Mouse (Mus musculus) embryonic facial prominence, embryonic 12.5 days (tissue): ENCODE measurements around the gene Cadm4. TPM values are rescaled to one million over a fixed set of nuclear protein-coding genes. Genes with fewer than 3 reads are reported as not detected.
"Not testable (repeated sequence)": the region's sequence is repeated elsewhere in the genome, so short reads cannot be mapped to it uniquely, and the experiment has no call there.

Experiments
- ATAC-seq: fragments of 200-750 bp; cut with Nextera tagmentation; 2 replicates; pipeline ENCODE4 v1.8.0; 2017; ENCODE audit not compliant: insufficient number of reproducible peaks, insufficient read depth, low FRiP score, low TSS enrichment
- H3K27ac ChIP-seq: fragments of 300-500 bp; sonication (generic); 2 replicates; pipeline ENCODE4 v1.5.1; 2016; ENCODE audit warnings: mild to moderate bottlenecking
- H3K27me3 ChIP-seq: fragments of 300-500 bp; sonication (generic); 2 replicates; pipeline ENCODE4 v1.6.1; 2016; ENCODE audit warnings: mild to moderate bottlenecking, moderate library complexity
- H3K36me3 ChIP-seq: fragments of 300-500 bp; sonication (generic); 2 replicates; pipeline ENCODE4 v1.6.1; 2016; ENCODE audit warnings: mild to moderate bottlenecking
- H3K4me1 ChIP-seq: fragments of 300-500 bp; sonication (generic); 2 replicates; pipeline ENCODE4 v1.6.1; 2016
- H3K4me2 ChIP-seq: fragments of 300-500 bp; sonication (generic); replicated peaks from 2 replicates; pipeline ENCODE4 v1.6.1; 2016; ENCODE audit warnings: mild to moderate bottlenecking, moderate library complexity
- H3K4me3 ChIP-seq: fragments of 300-500 bp; sonication (generic); 2 replicates; pipeline ENCODE4 v1.5.1; 2016; ENCODE audit warnings: mild to moderate bottlenecking
- H3K9ac ChIP-seq: fragments of 300-500 bp; sonication (generic); 2 replicates; pipeline ENCODE4 v1.6.1; 2016; ENCODE audit warnings: mild to moderate bottlenecking, moderate library complexity
- H3K9me3 ChIP-seq: fragments of 300-500 bp; sonication (generic); 2 replicates; pipeline ENCODE4 v1.6.1; 2016; ENCODE audit warnings: mild to moderate bottlenecking, moderate library complexity
- WGBS: fragments of 180-500 bp; shearing (Covaris S2); methylation state at CpG from one replicate; pipeline ENCODE4 v1.1.7; 2016; 5-methylcytosine and 5-hydroxymethylcytosine counted together
- polyA plus RNA-seq: library from polyadenylated mRNA; unstranded; fragments of >200 nt; fragmentation: Nextera tagmentation; extraction: Ambion mirVana; gene quantifications from 2 replicates; pipeline ENCODE4 v1.2.1, GENCODE M21; 2016

Gene Cadm4
- polyA plus RNA-seq, 1 experiment from 2014 or later: 7.6 TPM

DNA sequence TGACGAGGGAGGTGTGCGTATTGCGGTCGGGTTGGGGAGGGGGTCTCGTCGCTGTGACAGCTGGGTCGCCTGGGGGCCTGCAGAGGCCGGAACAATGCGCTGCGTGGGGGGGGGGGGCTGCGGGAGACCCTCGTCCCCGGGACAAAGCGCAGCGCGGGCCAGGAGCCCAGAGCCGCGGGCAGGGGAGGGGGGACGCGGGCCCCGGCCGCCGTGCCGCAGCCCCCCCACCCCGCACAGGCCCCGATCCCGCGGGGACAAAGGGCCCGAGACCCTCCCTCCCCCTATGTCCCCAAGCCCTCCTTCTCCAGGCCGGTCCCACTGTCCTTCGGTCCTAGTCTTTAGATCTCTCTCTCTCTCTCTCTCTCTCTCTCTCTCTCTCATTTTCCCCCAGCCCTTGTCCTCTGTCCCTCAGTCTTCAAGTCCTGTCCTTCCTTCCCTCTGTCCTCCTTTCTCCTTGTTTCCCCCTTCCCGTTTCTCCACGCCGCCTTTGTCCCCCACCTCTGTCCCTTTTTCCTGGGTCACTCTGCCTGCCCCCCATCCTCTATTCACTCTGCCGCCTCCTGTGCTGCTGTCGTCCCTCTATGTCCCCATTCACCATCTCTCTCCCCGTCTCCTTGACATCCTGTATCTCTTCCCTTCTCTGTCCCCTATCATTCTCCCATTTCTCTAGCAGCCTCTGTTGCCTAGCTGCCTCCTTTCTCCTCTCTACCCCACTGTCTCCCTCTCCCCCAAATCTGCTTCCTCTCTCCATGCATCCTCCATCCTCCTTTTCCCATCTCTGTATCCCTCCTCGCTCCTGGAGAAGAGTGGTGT lies 591 bp downstream of the Cadm4 start:
- peak overlapping the region; percentile 65 for H3K9ac ChIP-seq
- H3K4me2 ChIP-seq: peak overlapping the region; percentile 98
- H3K4me1 ChIP-seq: peaks cover 21% of the 10 kb centered on the region
- 0 out of 2 replicates have a peak, but pooled peaks have one; percentile 18 for ATAC-seq
- no peaks in the 10 kb centered on the region for H3K36me3 ChIP-seq
- H3K9me3 ChIP-seq: no peaks in the 10 kb centered on the region
- peak overlapping the region; percentile 66 for H3K4me3 ChIP-seq
- no peak overlapping the region for H3K27ac ChIP-seq
- WGBS: 4% methylated on average over 17 of the region's 38 CpGs
- H3K27me3 ChIP-seq: peaks cover 24% of the 10 kb centered on the region; the same call in 1 of the 2 replicates

- not testable (repeated sequence) for ATAC-seq, H3K36me3 ChIP-seq, H3K9ac ChIP-seq, H3K27ac ChIP-seq, H3K9me3 ChIP-seq
- Histone ChIP-seq H3K4me1 (peaks cover 21% of the 10 kb centered on the region), H3K4me2 (peak overlapping the region; percentile 98), H3K27me3 (peaks cover 24% of the 10 kb centered on the region; the same call in 1 of the 2 replicates), H3K4me3 (peak overlapping the region; percentile 66; the same call in 1 of the 2 replicates)
- WGBS: 51% methylated on average over 6 of the region's 6 CpGs
Observed at GRCm38 (mm10) chr7:24483291-24483690, 1.5 kb downstream of the Cadm4 start.

DNA sequence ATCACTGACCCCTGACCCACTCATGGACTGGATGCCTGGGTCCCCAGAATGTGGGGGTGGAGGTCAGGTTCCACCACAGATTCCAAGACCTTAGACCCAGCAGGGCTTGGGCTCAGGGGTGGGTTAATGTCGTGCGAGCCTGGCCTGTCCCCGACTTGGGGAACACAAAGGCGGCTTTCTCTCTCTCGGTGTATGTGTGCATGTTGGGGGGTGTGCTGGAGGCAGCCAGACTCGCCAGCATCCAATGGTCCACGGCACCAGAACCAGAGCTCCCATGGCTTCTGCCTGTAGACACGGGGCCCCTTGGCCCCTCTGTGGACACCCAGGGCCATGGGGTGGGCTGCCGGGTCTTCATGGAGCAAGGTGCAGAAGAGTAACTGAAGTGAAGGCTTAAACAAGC lies 3.7 kb downstream of the Cadm4 start:
- ATAC-seq: no peak
- WGBS: 69% methylated on average over 9 of the region's 9 CpGs

DNA sequence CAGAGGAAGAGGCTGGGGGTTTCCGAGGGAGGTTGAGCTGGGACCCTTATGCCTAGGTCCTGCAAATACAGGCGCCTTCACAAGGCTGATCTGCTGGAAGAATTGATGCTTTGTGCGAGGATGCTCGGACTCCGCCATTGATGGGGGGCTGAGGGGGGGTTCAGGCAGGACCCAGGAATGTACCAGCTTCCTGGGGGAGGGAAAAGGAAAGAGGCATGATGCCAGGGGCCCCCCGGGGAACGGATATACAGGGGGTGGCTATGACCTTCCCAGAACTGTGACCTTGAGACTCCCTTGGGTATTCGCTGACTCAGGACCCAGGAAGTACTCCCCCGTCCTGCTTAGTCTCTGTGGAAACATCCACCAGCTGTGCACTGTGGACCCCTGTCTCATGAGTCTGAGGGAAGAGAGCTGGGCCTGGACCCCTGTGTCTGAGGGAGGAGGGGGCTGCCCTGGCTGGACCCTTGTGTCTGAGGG lies 4.9 kb downstream of the Cadm4 start:
- no peak overlapping the region for H3K4me3 ChIP-seq
- H3K4me1 ChIP-seq: peaks cover 15% of the 10 kb centered on the region; the same call in 1 of the 2 replicates

More for the DNA sequence above, 3.7 kb downstream of the Cadm4 start:
- no peak overlapping the region for H3K9ac ChIP-seq
- H3K27ac ChIP-seq: no peak overlapping the region
- H3K4me1 ChIP-seq: peaks cover 21% of the 10 kb centered on the region
- peaks cover 19% of the 10 kb centered on the region; the same call in 1 of the 2 replicates for H3K27me3 ChIP-seq
- no peak overlapping the region for H3K4me2 ChIP-seq
- H3K36me3 ChIP-seq: no peaks in the 10 kb centered on the region
- H3K9me3 ChIP-seq: no peaks in the 10 kb centered on the region
- H3K4me3 ChIP-seq: no peak overlapping the region

DNA sequence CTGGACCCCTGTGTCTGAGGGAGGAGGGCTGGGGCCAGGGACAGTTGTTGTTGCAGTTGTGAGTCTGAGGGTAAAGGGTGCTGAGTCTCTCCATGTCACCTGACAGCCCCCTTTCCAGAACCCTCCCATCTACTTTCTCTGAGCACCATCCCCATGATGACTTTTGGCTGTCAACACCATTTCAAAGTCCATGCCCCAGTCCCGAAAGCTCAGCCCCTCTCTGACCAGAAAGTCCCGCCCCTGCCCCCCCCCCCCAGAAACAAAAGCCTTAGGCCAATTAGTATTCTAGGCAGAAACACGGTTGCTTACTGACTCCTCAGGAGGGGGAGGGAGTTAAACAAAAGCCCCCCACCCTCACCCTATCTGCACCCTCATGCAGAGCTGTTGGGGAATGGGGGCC lies 5.6 kb downstream of the Cadm4 start:
- no peak for ATAC-seq
- Histone ChIP-seq H3K9ac (no peak overlapping the region), H3K4me1 (peaks cover 15% of the 10 kb centered on the region; the same call in 1 of the 2 replicates), H3K36me3 (no peaks in the 10 kb centered on the region), H3K27me3 (peaks cover 17% of the 10 kb centered on the region; the same call in 1 of the 2 replicates), H3K27ac (no peak overlapping the region), H3K4me2 (no peak overlapping the region), H3K4me3 (no peak overlapping the region), H3K9me3 (no peaks in the 10 kb centered on the region)
- WGBS: 41% methylated on average over 3 of the region's 3 CpGs

More for the DNA sequence above, 4.9 kb downstream of the Cadm4 start:
- 50% methylated on average over 9 of the region's 9 CpGs for WGBS
- peaks cover 19% of the 10 kb centered on the region; the same call in 1 of the 2 replicates for H3K27me3 ChIP-seq
- H3K9me3 ChIP-seq: no peaks in the 10 kb centered on the region
- H3K27ac ChIP-seq: 0 out of 2 replicates have a peak overlapping the region, but pooled peaks have one; percentile 41
- H3K36me3 ChIP-seq: no peaks in the 10 kb centered on the region
- H3K9ac ChIP-seq: no peak overlapping the region
- ATAC-seq: 0 out of 2 replicates have a peak, but pooled peaks have one; percentile 12
- H3K4me2 ChIP-seq: no peak overlapping the region; the same call in 1 of the 2 replicates

- H3K4me2 ChIP-seq: no peak overlapping the region
- H3K36me3 ChIP-seq: no peaks in the 10 kb centered on the region
- peaks cover 8% of the 10 kb centered on the region; the same call in 1 of the 2 replicates for H3K4me1 ChIP-seq
- peaks cover 10% of the 10 kb centered on the region; the same call in 1 of the 2 replicates for H3K27me3 ChIP-seq
- no peak overlapping the region for H3K9ac ChIP-seq
- no peak for ATAC-seq
- WGBS: 88% methylated on average over 8 of the region's 8 CpGs
- H3K27ac ChIP-seq: no peak overlapping the region
- H3K4me3 ChIP-seq: no peak overlapping the region
- no peaks in the 10 kb centered on the region for H3K9me3 ChIP-seq
Observed at GRCm38 (mm10) chr7:24488303-24488702, 6.5 kb downstream of the Cadm4 start.

- peaks cover 43% of the 10 kb centered on the region for H3K27me3 ChIP-seq
- no peak for ATAC-seq
Observed at GRCm38 (mm10) chr7:24499856-24500577, 18.2 kb downstream of the Cadm4 start.

GRCm38 (mm10) chr7:24500929-24501328 lies 19.1 kb downstream of the Cadm4 start:
- Histone ChIP-seq H3K27ac (no peak overlapping the region), H3K4me1 (peaks cover 27% of the 10 kb centered on the region), H3K4me3 (no peak overlapping the region), H3K36me3 (peaks cover 8% of the 10 kb centered on the region; the same call in 1 of the 2 replicates), H3K4me2 (no peak overlapping the region), H3K27me3 (peaks cover 43% of the 10 kb centered on the region), H3K9ac (no peak overlapping the region), H3K9me3 (0 out of 2 replicates have a peak, but pooled peaks cover 3% of the 10 kb centered on the region)
- no peak for ATAC-seq
- WGBS: 28% methylated on average over 7 of the region's 7 CpGs

More at GRCm38 (mm10) chr7:24499856-24500577, 18.2 kb downstream of the Cadm4 start:
- H3K27ac ChIP-seq: no peak overlapping the region
- H3K36me3 ChIP-seq: peaks cover 8% of the 10 kb centered on the region; the same call in 1 of the 2 replicates
- peak overlapping the region; percentile 41; the same call in 1 of the 2 replicates for H3K9ac ChIP-seq
- peaks cover 19% of the 10 kb centered on the region; the same call in 1 of the 2 replicates for H3K4me1 ChIP-seq
- H3K4me2 ChIP-seq: peak overlapping the region; percentile 65
- 10% methylated on average over 43 of the region's 43 CpGs for WGBS
- H3K4me3 ChIP-seq: peak overlapping the region; percentile 34
- 0 out of 2 replicates have a peak, but pooled peaks cover 3% of the 10 kb centered on the region for H3K9me3 ChIP-seq

DNA sequence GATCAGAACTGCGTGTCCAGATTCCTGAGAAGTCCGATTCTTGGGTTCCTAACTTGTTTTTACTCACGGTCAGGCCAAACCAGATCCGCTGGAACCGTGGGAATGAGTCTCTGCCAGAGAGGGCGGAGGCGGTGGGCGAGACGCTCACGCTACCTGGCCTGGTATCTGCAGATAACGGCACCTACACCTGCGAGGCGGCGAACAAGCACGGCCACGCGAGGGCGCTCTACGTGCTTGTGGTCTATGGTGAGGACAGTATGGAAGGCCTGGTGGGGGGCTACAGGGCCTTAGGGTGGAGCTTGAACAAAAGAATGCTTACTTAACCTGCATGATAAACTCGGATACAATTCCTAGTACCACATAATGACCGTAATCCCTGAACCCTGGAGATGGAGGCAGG lies 19.7 kb downstream of the Cadm4 start:
- peaks cover 29% of the 10 kb centered on the region for H3K4me1 ChIP-seq
- no peak for ATAC-seq
- H3K4me2 ChIP-seq: no peak overlapping the region
- H3K27ac ChIP-seq: no peak overlapping the region
- no peak overlapping the region for H3K9ac ChIP-seq
- peaks cover 43% of the 10 kb centered on the region for H3K27me3 ChIP-seq
- 49% methylated on average over 21 of the region's 21 CpGs for WGBS
- H3K36me3 ChIP-seq: peaks cover 8% of the 10 kb centered on the region; the same call in 1 of the 2 replicates
- no peak overlapping the region for H3K4me3 ChIP-seq
- 0 out of 2 replicates have a peak, but pooled peaks cover 3% of the 10 kb centered on the region for H3K9me3 ChIP-seq

DNA sequence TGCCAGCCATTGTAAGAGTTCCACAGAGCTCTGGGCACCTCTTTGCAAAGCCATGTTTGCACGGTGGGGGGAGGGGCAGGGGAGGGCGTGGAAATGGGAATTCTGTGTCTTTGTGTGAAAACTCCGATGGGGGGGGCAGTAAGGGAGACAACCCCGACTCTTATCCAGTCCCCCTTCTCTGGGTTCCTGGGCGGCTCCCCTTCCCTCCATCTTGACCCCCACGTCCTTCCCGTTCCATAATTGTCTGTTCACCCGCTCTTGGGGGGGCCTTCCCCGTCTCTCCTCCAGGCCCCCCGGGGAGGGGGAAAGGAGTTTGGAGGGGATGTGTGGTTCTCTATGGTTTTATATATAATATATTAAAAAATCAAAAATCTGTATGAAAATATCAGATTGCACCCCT lies 22.2 kb downstream of the Cadm4 start:
- ATAC-seq: no peak
- peak overlapping the region; percentile 12; the same call in 1 of the 2 replicates for H3K4me2 ChIP-seq
- no peak overlapping the region for H3K27ac ChIP-seq
- H3K36me3 ChIP-seq: peaks cover 8% of the 10 kb centered on the region; the same call in 1 of the 2 replicates
- 0 out of 2 replicates have a peak, but pooled peaks cover 3% of the 10 kb centered on the region for H3K9me3 ChIP-seq
- H3K4me3 ChIP-seq: no peak overlapping the region
- peaks cover 37% of the 10 kb centered on the region for H3K4me1 ChIP-seq
- H3K9ac ChIP-seq: no peak overlapping the region
- H3K27me3 ChIP-seq: peaks cover 30% of the 10 kb centered on the region
- WGBS: 31% methylated on average over 8 of the region's 10 CpGs

GRCm38 (mm10) chr7:24504868-24505267 lies 23.0 kb downstream of the Cadm4 start:
- H3K27ac ChIP-seq: no peak overlapping the region
- no peak for ATAC-seq

More at GRCm38 (mm10) chr7:24504868-24505267, 23.0 kb downstream of the Cadm4 start:
- Histone ChIP-seq H3K4me1 (peaks cover 31% of the 10 kb centered on the region), H3K9ac (no peak overlapping the region), H3K9me3 (0 out of 2 replicates have a peak, but pooled peaks cover 3% of the 10 kb centered on the region), H3K4me2 (no peak overlapping the region), H3K27me3 (peaks cover 22% of the 10 kb centered on the region), H3K4me3 (no peak overlapping the region), H3K36me3 (peaks cover 8% of the 10 kb centered on the region; the same call in 1 of the 2 replicates)
- 8% methylated on average over 4 of the region's 4 CpGs for WGBS
